Comparison of ENCODE assay signal across 10 mouse cellular contexts in the genomic region with DNA sequence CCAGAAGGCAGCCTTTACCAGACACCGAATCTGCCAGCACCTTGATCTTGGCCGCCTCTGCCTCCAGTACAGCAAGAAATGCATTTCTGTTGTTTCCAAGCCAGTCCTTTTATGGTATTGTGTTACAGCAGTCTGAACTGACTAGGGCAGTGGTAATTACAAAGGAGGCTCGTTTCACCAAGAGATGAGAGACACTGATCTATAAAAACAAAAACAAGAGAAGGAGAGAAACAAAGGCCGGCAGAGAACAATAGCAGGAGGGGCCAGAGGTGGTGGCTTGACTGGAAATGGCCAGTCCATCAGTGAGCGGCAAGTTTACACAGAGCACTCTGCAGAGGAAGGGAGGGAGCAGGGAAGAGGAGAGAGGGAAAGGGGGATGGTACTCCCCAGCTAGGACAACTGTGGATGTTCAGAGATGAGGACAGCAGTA. TPM values are rescaled to one million over a fixed set of nuclear protein-coding genes. Genes with fewer than 3 reads are reported as not detected.
DNase-seq lines count a peak whose midpoint lies in the region; ATAC-seq and TF ChIP-seq lines count a peak whose summit lies in the region.
"Had no signal": no experiment of that assay in that cellular context is flagged by ENCODE, and none has a peak within 500 bp of the region (broad histone marks: within the 10 kb centered on the region; RNA-seq: fewer than 3 reads in every experiment).

No protein-coding gene starts in this region.

- H3K4me1 ChIP-seq in kidney, postnatal 0 days (replicated peaks; ENCODE audit: insufficient read depth, low read length): no peaks in the 10 kb centered on the region
- no peaks in the 10 kb centered on the region for H3K4me1 ChIP-seq in embryonic facial prominence, embryonic 11.5 days (ENCODE audit: control insufficient read depth, insufficient read depth, low read length)
- peaks cover 15% of the 10 kb centered on the region for H3K4me1 ChIP-seq in hindbrain, embryonic 14.5 days (replicated peaks; ENCODE audit: control insufficient read depth, insufficient read depth, low read length)
- peaks cover 9% of the 10 kb centered on the region for H3K4me1 ChIP-seq in neural tube, embryonic 14.5 days (ENCODE audit: control insufficient read depth, insufficient read depth, low read length)

- TF ChIP-seq CTCF in kidney, postnatal 0 days (IDR thresholded peaks at IDR 0.05; ENCODE audit: low read depth): no peak

- no peaks in the 10 kb centered on the region for H3K27me3 ChIP-seq in kidney, postnatal 0 days (ENCODE audit: insufficient read depth, low read length)
- H3K27me3 ChIP-seq in embryonic facial prominence, embryonic 11.5 days (ENCODE audit: control insufficient read depth, insufficient read depth, low read length): no peaks in the 10 kb centered on the region
- no peaks in the 10 kb centered on the region for H3K27me3 ChIP-seq in hindbrain, embryonic 14.5 days (ENCODE audit: control insufficient read depth, insufficient read depth, low read length)
- H3K27me3 ChIP-seq in neural tube, embryonic 14.5 days (ENCODE audit: control insufficient read depth, insufficient read depth, low read length): no peaks in the 10 kb centered on the region
- H3K27me3 ChIP-seq: Patski had no signal

- no peak overlapping the region for H3K4me3 ChIP-seq in kidney, postnatal 0 days (replicated peaks; ENCODE audit: low read depth, low read length)
- no peak overlapping the region for H3K4me3 ChIP-seq in embryonic facial prominence, embryonic 11.5 days (ENCODE audit: low read depth, low read length)
- H3K4me3 ChIP-seq in hindbrain, embryonic 14.5 days (replicated peaks; ENCODE audit: low read length): no peak overlapping the region
- no peak overlapping the region for H3K4me3 ChIP-seq in neural tube, embryonic 14.5 days (ENCODE audit: low read depth, low read length)

- no peaks in the 10 kb centered on the region for H3K9me3 ChIP-seq in kidney, postnatal 0 days (replicated peaks; ENCODE audit: low read length)
- no peaks in the 10 kb centered on the region for H3K9me3 ChIP-seq in embryonic facial prominence, embryonic 11.5 days (replicated peaks; ENCODE audit: control insufficient read depth, low read length)
- no peaks in the 10 kb centered on the region for H3K9me3 ChIP-seq in hindbrain, embryonic 14.5 days (ENCODE audit: control insufficient read depth, low read length)
- H3K9me3 ChIP-seq in neural tube, embryonic 14.5 days (ENCODE audit: control insufficient read depth, low read length): no peaks in the 10 kb centered on the region

- no peak overlapping the region for H3K9ac ChIP-seq in kidney, postnatal 0 days (ENCODE audit: low read depth, low read length)
- H3K9ac ChIP-seq in embryonic facial prominence, embryonic 11.5 days (replicated peaks; ENCODE audit: low read length): no peak overlapping the region
- H3K9ac ChIP-seq in hindbrain, embryonic 14.5 days: no peak overlapping the region; the same call in 1 of the 2 replicates
- H3K9ac ChIP-seq in neural tube, embryonic 14.5 days (replicated peaks; ENCODE audit: low read depth, low read length): no peak overlapping the region

- ATAC-seq in kidney, postnatal 0 days (replicated peaks; ENCODE audit: low FRiP score, low read depth): no peak
- ATAC-seq in embryonic facial prominence, embryonic 11.5 days (replicated peaks; ENCODE audit: insufficient number of reproducible peaks, low FRiP score, low TSS enrichment, low read depth): peak; percentile 59; the same call in 1 of the 2 replicates
- no peak; the same call in 1 of the 2 replicates for ATAC-seq in hindbrain, embryonic 14.5 days (ENCODE audit: low FRiP score)
- peak; percentile 44; the same call in 1 of the 2 replicates for ATAC-seq in neural tube, embryonic 14.5 days (ENCODE audit: low read depth)
- ATAC-seq: Patski had no signal

- no peak for DNase-seq in kidney, postnatal 0 days (ENCODE audit: low spot score)
- DNase-seq in kidney, postnatal 25 days: no peak
- DNase-seq in embryonic facial prominence, embryonic 11.5 days (ENCODE audit: low spot score): no peak
- DNase-seq in hindbrain, embryonic 14.5 days (ENCODE audit: low spot score): no peak
- no peak for DNase-seq in right cerebral cortex, adult 18-20 months
- DNase-seq in MN1 (ENCODE audit: low spot score): no peak
- no peak for DNase-seq in spleen, postnatal 4 days (ENCODE audit: low spot score in 2 of 2)
- DNase-seq: cerebellum, adult 11 months had no signal

- 12% methylated on average over 5 of the region's 5 CpGs for WGBS in kidney, postnatal 0 days
- 19% methylated on average over 5 of the region's 5 CpGs for WGBS in embryonic facial prominence, embryonic 11.5 days
- WGBS in hindbrain, embryonic 14.5 days: 9% methylated on average over 5 of the region's 5 CpGs
- 8% methylated on average over 5 of the region's 5 CpGs for WGBS in neural tube, embryonic 14.5 days

- peaks cover 45% of the 10 kb centered on the region for H3K36me3 ChIP-seq in kidney, postnatal 0 days (ENCODE audit: insufficient read depth, low read length)
- no peaks in the 10 kb centered on the region; the same call in 1 of the 2 replicates for H3K36me3 ChIP-seq in embryonic facial prominence, embryonic 11.5 days (replicated peaks; ENCODE audit: control insufficient read depth, insufficient read depth, low read depth, low read length)
- H3K36me3 ChIP-seq in hindbrain, embryonic 14.5 days (replicated peaks; ENCODE audit: control insufficient read depth, insufficient read depth): no peaks in the 10 kb centered on the region
- no peaks in the 10 kb centered on the region for H3K36me3 ChIP-seq in neural tube, embryonic 14.5 days (ENCODE audit: control insufficient read depth, insufficient read depth, low read length)

- H3K27ac ChIP-seq in kidney, postnatal 0 days: peak overlapping the region; percentile 42; the same call in 1 of the 2 replicates
- H3K27ac ChIP-seq in embryonic facial prominence, embryonic 11.5 days (replicated peaks; ENCODE audit: low read depth, low read length): no peak overlapping the region
- H3K27ac ChIP-seq in hindbrain, embryonic 14.5 days: peak overlapping the region; percentile 54
- H3K27ac ChIP-seq in neural tube, embryonic 14.5 days (ENCODE audit: low read depth, low read length): peak overlapping the region; percentile 55; the same call in 1 of the 2 replicates

- no peak overlapping the region for H3K4me2 ChIP-seq in kidney, postnatal 0 days (ENCODE audit: low read length)
- no peak overlapping the region for H3K4me2 ChIP-seq in embryonic facial prominence, embryonic 11.5 days (ENCODE audit: low read depth, low read length)
- H3K4me2 ChIP-seq in hindbrain, embryonic 14.5 days (replicated peaks): no peak overlapping the region
- no peak overlapping the region for H3K4me2 ChIP-seq in neural tube, embryonic 14.5 days (ENCODE audit: low read depth, low read length)

RNA-seq across cellular contexts. Expression of a gene that starts 36.9 kb away (rescaled TPM):
- polyA plus RNA-seq in kidney, postnatal 0 days (2015; fragmentation: Nextera tagmentation; extraction: Ambion mirVana): 0.76 and 0.85 TPM in 2 replicates
- 0.99 and 1.0 TPM in 2 replicates for polyA plus RNA-seq in embryonic facial prominence, embryonic 11.5 days (2014; fragmentation: Nextera tagmentation; extraction: Ambion mirVana)
- 9.6 and 10.0 TPM in 2 replicates for polyA plus RNA-seq in hindbrain, embryonic 14.5 days (2014; fragmentation: Nextera tagmentation; extraction: Ambion mirVana)
- 8.6 and 10.5 TPM in 2 replicates for polyA plus RNA-seq in neural tube, embryonic 14.5 days (2014; fragmentation: Nextera tagmentation; extraction: Ambion mirVana)

Comparison
In these comparisons a context has a peak if more than half of its experiments do, and no peak if none do; other contexts are left out.
1. ATAC-seq: peak in embryonic facial prominence, embryonic 11.5 days (single experiment) and neural tube, embryonic 14.5 days (single experiment); none in kidney, postnatal 0 days (single experiment) and hindbrain, embryonic 14.5 days (single experiment).